Comparison of ENCODE assay signal across 9 mouse cellular contexts in the genomic region with DNA sequence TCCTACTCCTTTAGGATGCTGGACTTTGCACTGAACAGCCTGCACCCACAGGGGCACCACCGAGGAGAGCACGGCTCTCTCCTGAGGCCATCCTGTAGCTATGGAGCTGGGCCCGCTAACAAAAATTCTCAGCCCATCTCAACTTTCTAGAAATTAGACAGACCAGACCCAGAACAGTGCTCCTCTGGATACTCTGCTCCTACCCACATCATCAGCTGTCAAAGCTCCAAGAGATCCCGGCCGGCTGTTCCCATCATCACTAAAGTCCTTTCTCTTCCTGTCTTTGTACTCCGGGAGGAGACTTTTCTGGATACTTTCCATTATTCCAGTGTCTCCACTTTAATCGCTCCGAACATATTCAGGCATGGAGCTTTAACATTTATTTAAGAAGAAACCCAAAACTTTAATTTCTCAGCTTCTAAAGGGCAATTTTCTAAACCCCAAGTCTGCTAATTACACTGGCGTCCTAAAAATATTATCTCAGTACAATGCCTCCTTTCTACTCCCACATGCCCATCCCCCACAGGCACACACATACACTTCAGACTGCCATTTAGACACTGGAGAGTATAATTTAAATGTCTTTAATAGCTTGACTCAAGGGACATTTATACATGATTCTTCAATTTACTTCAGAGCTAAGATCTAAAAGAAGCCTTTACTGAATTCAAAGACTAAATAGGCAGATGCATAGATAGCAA. TPM values are rescaled to one million over a fixed set of nuclear protein-coding genes. Genes with fewer than 3 reads are reported as not detected.
A peak's percentile ranks its signal among the peaks of the same experiment; 100 is the strongest.
DNase-seq lines count a peak whose midpoint lies in the region; ATAC-seq lines count a peak whose summit lies in the region.
"Had no signal": no experiment of that assay in that cellular context is flagged by ENCODE, and none has a peak within 500 bp of the region (broad histone marks: within the 10 kb centered on the region; RNA-seq: fewer than 3 reads in every experiment).

No protein-coding gene starts in this region.

- no peaks in the 10 kb centered on the region for H3K36me3 ChIP-seq in intestine, embryonic 15.5 days
- 0 out of 2 replicates have a peak, but pooled peaks cover 3% of the 10 kb centered on the region for H3K36me3 ChIP-seq in stomach, embryonic 16.5 days (ENCODE audit: control insufficient read depth, insufficient read depth, low read length)

- peak overlapping the region; percentile 64 for H3K27ac ChIP-seq in intestine, embryonic 15.5 days
- H3K27ac ChIP-seq in stomach, embryonic 16.5 days (ENCODE audit: low read length): peak overlapping the region; percentile 65

- H3K9me3 ChIP-seq in intestine, embryonic 15.5 days: no peaks in the 10 kb centered on the region
- no peaks in the 10 kb centered on the region for H3K9me3 ChIP-seq in stomach, embryonic 16.5 days (replicated peaks; ENCODE audit: control insufficient read depth, low read length)

- no peak overlapping the region for H3K4me3 ChIP-seq in intestine, embryonic 15.5 days (replicated peaks)
- H3K4me3 ChIP-seq in stomach, embryonic 16.5 days (replicated peaks; ENCODE audit: low read length): no peak overlapping the region

- H3K27me3 ChIP-seq in intestine, embryonic 15.5 days (replicated peaks): no peaks in the 10 kb centered on the region
- no peaks in the 10 kb centered on the region for H3K27me3 ChIP-seq in stomach, embryonic 16.5 days (ENCODE audit: control insufficient read depth, insufficient read depth, low read length)

- no peak overlapping the region for H3K9ac ChIP-seq in intestine, embryonic 15.5 days
- peak overlapping the region; percentile 25; the same call in 1 of the 2 replicates for H3K9ac ChIP-seq in stomach, embryonic 16.5 days (ENCODE audit: low read length)

- ATAC-seq in intestine, embryonic 15.5 days: 0 out of 2 replicates have a peak, but pooled peaks have one; percentile 50
- peak; percentile 57; the same call in 1 of the 2 replicates for ATAC-seq in stomach, embryonic 16.5 days (ENCODE audit: insufficient read depth, low FRiP score)

- 36% methylated on average over 9 of the region's 9 CpGs for WGBS in intestine, embryonic 15.5 days
- 38% methylated on average over 9 of the region's 9 CpGs for WGBS in stomach, embryonic 16.5 days

- H3K4me2 ChIP-seq in intestine, embryonic 15.5 days (replicated peaks): 0 out of 2 replicates have a peak overlapping the region, but pooled peaks have one; percentile 14
- H3K4me2 ChIP-seq in stomach, embryonic 16.5 days (ENCODE audit: low read depth, low read length): peak overlapping the region; percentile 16; the same call in 1 of the 2 replicates

- DNase-seq in retina, postnatal 1 day: peak; percentile 51
- DNase-seq in retina, embryonic 14.5 days (ENCODE audit: low spot score): no peak
- DNase-seq in heart, adult 11 months: peak; percentile 95
- no peak for DNase-seq in spleen, postnatal 10 days (ENCODE audit: low spot score in 2 of 2)
- DNase-seq in cerebellum, postnatal 4 days (ENCODE audit: low spot score in 2 of 2): no peak
- DNase-seq in urinary bladder, postnatal 4 days (ENCODE audit: low spot score in 2 of 2): no peak

- peaks cover 29% of the 10 kb centered on the region for H3K4me1 ChIP-seq in intestine, embryonic 15.5 days (replicated peaks)
- H3K4me1 ChIP-seq in stomach, embryonic 16.5 days (ENCODE audit: control insufficient read depth, insufficient read depth, low read length): peaks cover 48% of the 10 kb centered on the region

RNA-seq across cellular contexts. Expression of gene Uchl4, which starts 2.6 kb away (rescaled TPM):
- polyA plus RNA-seq in intestine, embryonic 15.5 days (2015; fragmentation: Nextera tagmentation; extraction: Ambion mirVana): 2.2 and 3.3 TPM in 2 replicates
- polyA plus RNA-seq in stomach, embryonic 16.5 days (2015; fragmentation: Nextera tagmentation; extraction: Ambion mirVana): 2.8 and 3.6 TPM in 2 replicates
- polyA plus RNA-seq: spleen, adult 2 months had no signal

RNA-seq across cellular contexts. Expression of gene Map2k1, which starts 21.0 kb away (rescaled TPM):
- 97.9 and 102 TPM in 2 replicates for polyA plus RNA-seq in intestine, embryonic 15.5 days (2015; fragmentation: Nextera tagmentation; extraction: Ambion mirVana)
- 80.7 and 80.9 TPM in 2 replicates for polyA plus RNA-seq in stomach, embryonic 16.5 days (2015; fragmentation: Nextera tagmentation; extraction: Ambion mirVana)

RNA-seq across cellular contexts. Expression of gene Tipin, which starts 49.0 kb away (rescaled TPM):
- polyA plus RNA-seq in intestine, embryonic 15.5 days (2015; fragmentation: Nextera tagmentation; extraction: Ambion mirVana): 171 and 190 TPM in 2 replicates
- polyA plus RNA-seq in stomach, embryonic 16.5 days (2015; fragmentation: Nextera tagmentation; extraction: Ambion mirVana): 132 and 162 TPM in 2 replicates

RNA-seq across cellular contexts. Expression of gene Snapc5, which starts 53.3 kb away (rescaled TPM):
- polyA plus RNA-seq in intestine, embryonic 15.5 days (2015; fragmentation: Nextera tagmentation; extraction: Ambion mirVana): 29.3 and 39.6 TPM in 2 replicates
- polyA plus RNA-seq in stomach, embryonic 16.5 days (2015; fragmentation: Nextera tagmentation; extraction: Ambion mirVana): 30.7 and 33.7 TPM in 2 replicates

RNA-seq across cellular contexts. Expression of gene Rpl4, which starts 59.2 kb away (rescaled TPM):
- polyA plus RNA-seq in intestine, embryonic 15.5 days (2015; fragmentation: Nextera tagmentation; extraction: Ambion mirVana): 1,198 and 1,252 TPM in 2 replicates
- 1,104 and 1,145 TPM in 2 replicates for polyA plus RNA-seq in stomach, embryonic 16.5 days (2015; fragmentation: Nextera tagmentation; extraction: Ambion mirVana)

Comparison
In these comparisons a context has a peak if more than half of its experiments do, and no peak if none do; other contexts are left out.
1. DNase-seq: peak in retina, postnatal 1 day (single experiment) and heart, adult 11 months (single experiment); none in retina, embryonic 14.5 days (single experiment), spleen, postnatal 10 days (0 of 2), cerebellum, postnatal 4 days (0 of 2) and urinary bladder, postnatal 4 days (0 of 2).